Mouse (Mus musculus): Measurements from ENCODE around the gene Hist1h2bq.
"Not testable (repeated sequence)": the region's sequence is repeated elsewhere in the genome, so short reads cannot be mapped to it uniquely, and the experiment has no call there.

The Hist1h2bq gene

DNA sequence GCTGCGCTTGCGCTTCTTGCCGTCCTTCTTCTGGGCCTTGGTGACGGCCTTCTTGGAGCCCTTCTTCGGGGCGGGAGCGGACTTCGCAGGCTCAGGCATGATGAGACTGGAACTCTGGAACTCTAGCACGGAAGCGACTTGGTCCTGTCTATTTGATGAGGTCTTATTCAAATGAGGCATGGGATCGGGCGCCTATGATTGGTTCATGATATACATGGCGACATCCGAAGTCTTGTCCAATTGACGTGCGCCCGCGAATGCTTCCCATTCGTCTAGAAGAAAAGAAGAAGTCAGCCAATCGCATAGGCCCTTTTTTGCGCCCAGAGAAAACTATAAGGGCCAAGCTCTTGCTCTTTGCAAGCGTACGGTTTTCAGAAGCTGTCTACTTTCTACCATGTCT lies at the start of gene Hist1h2bq, which contains the start of gene Hist1h2ao:
Gene Hist1h2bq, minus strand, starts transcription at position 125 of the 400 bp plus-strand sequence.
Gene Hist1h2ao, plus strand, starts transcription at position 393 of the 400 bp plus-strand sequence.
- in situ Hi-C loops (cut with MboI; ENCODE audit: low pct_unique_long_range_greater_than_20kb in 1 of 2, low sequenced_read_pairs in 2 of 2, unreplicated experiment in 1 of 2): not testable (repeated sequence)

DNA sequence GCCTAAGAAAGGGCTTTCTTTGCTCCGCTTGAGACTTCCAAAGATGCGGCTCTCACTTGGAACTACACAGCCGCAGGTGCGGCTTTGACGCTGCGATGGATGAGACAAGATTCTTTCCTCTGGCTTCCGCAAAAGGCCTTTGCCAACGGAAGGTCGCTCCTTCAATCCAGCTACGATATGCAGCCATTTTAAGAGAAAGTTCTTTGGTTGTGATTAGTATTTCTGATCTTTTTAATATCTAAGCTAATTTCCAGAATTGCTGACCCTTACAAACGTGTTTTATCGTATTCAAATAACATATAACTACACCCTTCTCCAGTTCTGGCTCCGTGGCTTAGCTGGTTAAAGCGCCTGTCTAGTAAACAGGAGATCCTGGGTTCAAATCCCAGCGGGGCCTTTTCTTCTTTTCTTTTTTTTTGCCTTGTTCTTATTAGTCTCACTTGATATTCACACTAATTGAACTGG lies 45.7 kb upstream of the Hist1h2bq start:
- in situ Hi-C loops (cut with MboI; ENCODE audit: low pct_unique_long_range_greater_than_20kb in 1 of 2, low sequenced_read_pairs in 2 of 2, unreplicated experiment in 1 of 2): loop anchor here in 1 of 2 experiments (25.0 kb wide), 1 partner anchor 182 kb away; the partner anchor contains the start of genes Hist1h2ag, Hist1h2ah, Hist1h2bj and Hist1h2bk

DNA sequence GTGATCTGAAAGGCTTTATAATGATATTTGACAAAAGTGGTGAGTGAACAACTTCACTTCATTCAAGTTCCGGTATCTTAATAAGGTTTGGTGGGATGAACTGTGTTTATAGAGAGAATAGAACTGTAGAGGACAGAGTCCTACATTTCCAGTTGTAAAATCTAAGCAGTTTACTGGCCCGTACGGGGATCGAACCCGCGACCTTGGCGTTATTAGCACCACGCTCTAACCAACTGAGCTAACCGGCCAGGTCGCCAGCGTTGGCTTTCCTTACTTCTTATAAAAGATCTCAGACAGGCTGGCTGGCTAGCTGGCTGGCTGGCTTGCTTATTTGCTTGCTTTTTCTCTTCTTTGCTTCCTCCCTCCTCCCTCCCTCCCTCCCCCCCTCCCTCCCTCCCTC lies 45.1 kb upstream of the Hist1h2bq start:
- in situ Hi-C loops (cut with MboI; ENCODE audit: low pct_unique_long_range_greater_than_20kb in 1 of 2, low sequenced_read_pairs in 2 of 2, unreplicated experiment in 1 of 2): loop anchor here in 1 of 2 experiments (25.0 kb wide), 1 partner anchor 182 kb away; the partner anchor contains the start of genes Hist1h2ag, Hist1h2ah, Hist1h2bj and Hist1h2bk

DNA sequence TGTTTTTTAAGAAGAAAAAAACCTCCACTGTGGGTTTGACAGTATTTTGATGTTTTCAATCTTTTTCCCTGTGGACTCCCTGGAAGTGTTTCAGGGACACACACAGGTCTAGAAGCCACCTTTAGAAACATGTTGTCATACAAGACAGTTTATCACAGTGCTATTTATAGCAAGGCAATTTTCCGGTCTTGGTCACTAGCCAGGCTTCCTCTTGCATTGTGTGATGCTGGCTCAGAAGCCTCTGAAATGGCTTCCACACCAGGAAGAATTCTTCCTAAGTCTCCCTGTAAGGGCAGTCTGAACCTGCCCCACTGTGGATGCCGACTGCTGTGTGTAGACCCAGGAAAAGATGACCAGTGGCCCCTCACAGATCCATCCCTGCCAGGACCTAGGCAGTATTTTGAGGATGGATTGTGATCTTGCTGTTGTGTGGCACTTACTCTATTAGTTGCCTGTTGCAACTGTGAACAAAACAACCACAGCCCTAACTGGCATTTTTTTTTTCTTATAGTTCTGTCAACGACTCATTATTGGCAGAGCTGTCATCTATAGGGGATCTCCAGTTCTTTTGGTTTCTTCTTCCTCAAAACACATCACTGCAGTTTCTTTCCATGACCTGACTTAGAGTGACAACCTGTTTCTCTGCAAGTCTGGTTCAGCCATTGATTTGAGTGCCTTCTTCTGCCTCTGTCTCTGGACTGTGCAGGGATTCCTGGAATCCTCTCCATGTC lies 42.4 kb upstream of the Hist1h2bq start:
- in situ Hi-C loops (cut with MboI; ENCODE audit: low pct_unique_long_range_greater_than_20kb in 1 of 2, low sequenced_read_pairs in 2 of 2, unreplicated experiment in 1 of 2): loop anchor here in 1 of 2 experiments (25.0 kb wide), 1 partner anchor 185 kb away; the partner anchor contains the start of genes Hist1h2ag, Hist1h2ah, Hist1h2bj and Hist1h2bk

DNA sequence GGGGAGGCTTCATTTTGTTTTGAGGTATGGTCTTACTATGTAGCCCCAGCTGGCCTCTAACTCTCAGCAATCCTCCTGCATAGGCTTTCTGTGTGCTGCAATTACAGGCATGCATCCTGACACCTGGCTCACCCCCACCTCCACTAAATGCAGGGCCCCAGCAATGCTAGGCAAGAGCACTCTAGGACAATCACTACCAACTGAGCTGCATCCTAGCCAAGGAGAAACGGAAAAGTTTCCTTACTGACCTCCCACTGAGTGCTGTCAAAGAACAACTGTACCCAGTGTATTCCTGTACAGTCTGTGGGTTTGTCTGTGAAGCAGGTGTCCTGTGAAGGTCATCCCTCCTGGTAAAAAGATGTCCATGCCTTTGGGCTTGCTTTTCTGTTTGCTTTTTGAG lies 40.7 kb upstream of the Hist1h2bq start:
- in situ Hi-C loops (cut with MboI; ENCODE audit: low pct_unique_long_range_greater_than_20kb in 1 of 2, low sequenced_read_pairs in 2 of 2, unreplicated experiment in 1 of 2): loop anchor here in 1 of 2 experiments (25.0 kb wide), 1 partner anchor 187 kb away; the partner anchor contains the start of genes Hist1h2ag, Hist1h2ah, Hist1h2bj and Hist1h2bk

DNA sequence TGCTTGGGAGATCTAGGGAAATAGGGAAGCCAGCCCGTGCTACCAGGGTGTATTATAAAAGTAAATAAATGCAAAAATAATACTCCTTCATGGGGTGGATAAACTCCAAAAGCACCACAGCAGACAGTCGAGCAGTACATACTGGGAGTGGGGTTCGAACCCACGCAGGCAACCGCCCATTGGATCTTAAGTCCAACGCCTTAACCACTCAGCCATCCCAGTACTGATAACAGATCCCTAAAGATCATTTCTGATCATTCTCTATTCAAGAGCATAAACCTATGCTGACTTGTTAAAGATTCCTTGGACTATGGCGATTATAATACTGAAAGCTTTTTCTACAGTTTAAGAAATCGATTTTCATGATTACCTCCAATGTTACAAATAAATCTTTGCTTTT lies 37.9 kb upstream of the Hist1h2bq start:
- in situ Hi-C loops (cut with MboI; ENCODE audit: low pct_unique_long_range_greater_than_20kb in 1 of 2, low sequenced_read_pairs in 2 of 2, unreplicated experiment in 1 of 2): no loop called here

DNA sequence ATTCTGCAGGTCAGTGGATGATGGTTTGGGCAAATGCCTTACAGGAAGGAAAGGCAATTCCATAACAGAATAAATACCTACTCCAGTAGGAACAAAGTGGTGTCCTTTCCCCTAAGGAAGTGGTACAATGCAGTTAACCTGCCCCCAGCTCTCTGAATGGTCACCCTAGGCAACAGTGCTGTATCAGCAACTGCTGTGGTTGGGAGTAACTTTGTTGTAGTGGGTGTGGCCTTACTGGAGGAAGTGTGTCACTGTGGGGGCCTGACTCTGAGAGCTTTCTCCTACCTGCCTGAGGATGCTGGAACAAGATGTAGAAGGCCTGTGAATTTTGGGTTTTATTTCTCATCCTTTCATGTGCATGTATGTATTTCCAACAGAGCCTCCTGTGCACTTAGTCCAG lies 36.4 kb upstream of the Hist1h2bq start:
- in situ Hi-C loops (cut with MboI; ENCODE audit: low pct_unique_long_range_greater_than_20kb in 1 of 2, low sequenced_read_pairs in 2 of 2, unreplicated experiment in 1 of 2): not testable (repeated sequence)

DNA sequence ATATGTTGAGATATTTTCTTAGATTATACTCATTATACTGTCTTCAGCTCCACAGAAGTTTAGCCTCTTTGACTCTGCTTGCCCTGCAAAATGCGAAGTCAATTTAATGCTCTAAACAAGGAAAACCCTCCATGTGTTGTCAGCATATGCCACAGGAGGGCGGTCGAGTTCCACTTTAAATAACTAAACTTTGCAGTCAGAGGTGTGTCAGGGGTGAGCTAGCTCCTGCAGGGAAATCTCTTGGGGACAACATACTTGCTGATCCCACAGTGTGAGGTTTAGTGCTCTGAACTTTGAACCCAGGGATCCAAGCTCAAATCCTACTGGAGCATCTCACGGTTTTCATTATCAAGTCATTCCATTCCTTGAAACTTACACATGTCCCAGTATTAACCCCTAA lies 30.5 kb upstream of the Hist1h2bq start:
- in situ Hi-C loops (cut with MboI; ENCODE audit: low pct_unique_long_range_greater_than_20kb in 1 of 2, low sequenced_read_pairs in 2 of 2, unreplicated experiment in 1 of 2): not testable (repeated sequence)

DNA sequence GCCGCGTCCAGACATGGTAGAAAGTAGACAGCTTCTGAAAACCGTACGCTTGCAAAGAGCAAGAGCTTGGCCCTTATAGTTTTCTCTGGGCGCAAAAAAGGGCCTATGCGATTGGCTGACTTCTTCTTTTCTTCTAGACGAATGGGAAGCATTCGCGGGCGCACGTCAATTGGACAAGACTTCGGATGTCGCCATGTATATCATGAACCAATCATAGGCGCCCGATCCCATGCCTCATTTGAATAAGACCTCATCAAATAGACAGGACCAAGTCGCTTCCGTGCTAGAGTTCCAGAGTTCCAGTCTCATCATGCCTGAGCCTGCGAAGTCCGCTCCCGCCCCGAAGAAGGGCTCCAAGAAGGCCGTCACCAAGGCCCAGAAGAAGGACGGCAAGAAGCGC lies 23.5 kb upstream of the Hist1h2bq start, which contains the start of the genes Hist1h2ap and Hist1h2br:
Gene Hist1h2ap, minus strand, starts transcription at position 47 of the 400 bp plus-strand sequence.
Gene Hist1h2br, plus strand, starts transcription at position 283 of the 400 bp plus-strand sequence.
- in situ Hi-C loops (cut with MboI; ENCODE audit: low pct_unique_long_range_greater_than_20kb in 1 of 2, low sequenced_read_pairs in 2 of 2, unreplicated experiment in 1 of 2): not testable (repeated sequence)

DNA sequence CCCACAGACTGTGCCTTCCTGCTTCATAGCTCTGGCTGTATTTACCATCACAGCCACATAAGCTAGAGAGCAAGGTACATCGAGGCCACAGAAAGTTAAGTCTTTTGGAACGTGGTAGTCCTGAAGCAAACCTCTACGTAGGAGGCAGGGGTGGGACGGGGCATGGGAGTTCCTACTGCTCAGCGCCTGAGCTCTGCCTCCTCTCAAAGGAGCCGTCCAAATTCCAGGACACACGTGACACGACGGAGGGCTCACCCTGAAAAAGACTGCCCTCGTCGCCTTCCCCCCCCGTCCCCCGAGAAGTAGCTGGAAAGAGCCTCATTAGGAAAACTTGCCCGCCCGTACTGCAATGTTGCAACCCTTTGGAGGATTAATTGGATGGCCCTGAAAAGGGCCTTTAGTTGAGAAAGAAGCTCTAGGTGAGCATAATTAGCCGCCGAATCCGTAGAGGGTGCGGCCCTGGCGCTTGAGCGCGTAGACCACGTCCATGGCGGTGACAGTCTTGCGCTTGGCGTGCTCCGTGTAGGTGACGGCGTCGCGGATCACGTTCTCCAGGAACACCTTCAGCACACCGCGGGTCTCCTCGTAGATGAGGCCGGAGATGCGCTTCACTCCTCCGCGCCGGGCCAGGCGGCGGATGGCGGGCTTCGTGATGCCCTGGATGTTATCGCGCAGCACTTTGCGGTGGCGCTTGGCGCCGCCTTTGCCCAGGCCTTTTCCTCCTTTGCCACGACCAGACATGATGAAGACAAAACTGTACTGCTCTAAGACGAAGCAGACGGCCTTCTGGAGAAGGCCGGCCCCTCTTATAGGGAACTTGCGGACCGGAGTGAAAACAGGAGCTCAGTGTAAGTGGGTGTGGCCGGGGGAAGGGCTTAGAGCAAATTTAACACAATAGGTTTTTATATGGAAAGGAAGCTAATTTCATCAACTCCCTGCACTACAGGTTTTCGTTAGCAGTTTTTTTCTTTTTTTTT lies 21.7 kb upstream of the Hist1h2bq start, which contains the start of gene Hist1h4n:
Gene Hist1h4n, minus strand, starts transcription at position 779 of the 977 bp plus-strand sequence.
- in situ Hi-C loops (cut with MboI; ENCODE audit: low pct_unique_long_range_greater_than_20kb in 1 of 2, low sequenced_read_pairs in 2 of 2, unreplicated experiment in 1 of 2): not testable (repeated sequence)

DNA sequence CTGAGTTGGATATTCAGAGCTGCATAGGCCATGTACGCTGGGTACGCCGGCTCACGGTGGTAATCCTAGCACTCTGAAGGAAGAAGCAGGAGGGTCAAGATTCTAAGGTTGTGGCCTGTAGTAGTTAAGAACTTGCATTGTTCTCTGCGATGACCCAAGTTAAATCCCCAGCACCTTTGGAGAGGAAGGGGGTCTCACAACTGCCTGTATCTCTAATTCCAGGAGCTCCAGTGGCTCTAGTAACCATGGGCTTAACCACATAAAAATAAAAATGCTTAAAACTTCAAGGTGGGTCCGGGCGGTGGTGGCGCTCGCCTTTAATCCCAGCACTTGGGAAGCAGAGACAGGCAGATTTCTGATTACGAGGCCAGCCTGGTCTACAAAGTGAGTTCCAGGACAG lies 20.3 kb upstream of the Hist1h2bq start:
- in situ Hi-C loops (cut with MboI; ENCODE audit: low pct_unique_long_range_greater_than_20kb in 1 of 2, low sequenced_read_pairs in 2 of 2, unreplicated experiment in 1 of 2): no loop called here

DNA sequence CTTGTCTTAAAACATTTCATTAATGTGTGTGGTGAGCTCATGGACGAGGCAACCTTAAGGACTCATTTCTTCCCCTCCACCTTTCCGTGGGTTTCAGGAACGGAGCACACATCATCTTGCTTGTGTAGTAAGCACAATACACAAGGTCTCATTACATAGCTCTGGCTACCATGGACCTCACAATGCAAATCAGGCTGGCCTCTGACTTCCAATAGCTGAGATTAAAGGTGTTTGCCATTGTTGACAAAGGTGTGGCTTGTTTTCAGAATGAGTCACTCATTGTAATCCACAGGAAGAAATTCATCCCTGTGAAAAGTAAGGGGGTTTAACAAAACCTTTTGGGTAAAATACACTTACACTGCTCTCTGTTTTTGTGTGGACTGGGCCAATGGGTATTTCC lies 18.5 kb upstream of the Hist1h2bq start:
- in situ Hi-C loops (cut with MboI; ENCODE audit: low pct_unique_long_range_greater_than_20kb in 1 of 2, low sequenced_read_pairs in 2 of 2, unreplicated experiment in 1 of 2): no loop called here

DNA sequence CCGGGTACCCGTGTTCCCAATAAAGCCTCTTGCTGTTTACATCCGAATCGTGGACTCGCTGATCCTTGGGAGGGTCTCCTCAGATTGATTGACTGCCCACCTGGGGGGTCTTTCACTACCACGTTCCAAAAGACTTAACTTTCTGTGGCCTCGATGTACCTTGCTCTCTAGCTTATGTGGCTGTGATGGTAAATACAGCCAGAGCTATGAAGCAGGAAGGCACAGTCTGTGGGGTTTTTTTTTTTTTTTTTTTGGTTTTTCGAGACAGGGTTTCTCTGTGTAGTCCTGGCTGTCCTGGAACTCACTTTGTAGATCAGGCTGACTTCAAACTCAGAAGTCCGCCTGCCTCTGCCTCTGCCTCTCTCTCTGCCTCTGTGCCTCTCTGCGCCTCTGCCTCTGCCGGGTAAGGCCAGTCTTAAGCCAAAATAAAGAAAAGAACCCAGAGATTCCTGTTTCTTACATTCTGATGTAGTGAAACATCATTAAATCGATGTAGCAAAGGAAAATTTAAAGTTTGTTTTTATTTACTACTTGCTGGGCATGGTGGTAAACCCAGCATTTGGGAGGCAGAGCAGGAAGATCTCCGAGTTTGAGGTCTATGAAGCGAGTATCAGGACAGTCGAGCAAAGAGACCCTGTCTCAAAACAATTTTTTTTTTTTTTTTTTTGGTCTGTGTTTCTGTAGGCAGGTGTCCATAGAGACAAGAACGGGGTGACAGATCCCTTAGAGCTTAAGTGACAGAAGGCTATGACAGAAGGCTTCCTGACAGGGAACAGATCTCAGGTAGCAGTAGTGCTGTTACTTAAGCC lies 10.3 kb upstream of the Hist1h2bq start:
- in situ Hi-C loops (cut with MboI; ENCODE audit: low pct_unique_long_range_greater_than_20kb in 1 of 2, low sequenced_read_pairs in 2 of 2, unreplicated experiment in 1 of 2): not testable (repeated sequence)

DNA sequence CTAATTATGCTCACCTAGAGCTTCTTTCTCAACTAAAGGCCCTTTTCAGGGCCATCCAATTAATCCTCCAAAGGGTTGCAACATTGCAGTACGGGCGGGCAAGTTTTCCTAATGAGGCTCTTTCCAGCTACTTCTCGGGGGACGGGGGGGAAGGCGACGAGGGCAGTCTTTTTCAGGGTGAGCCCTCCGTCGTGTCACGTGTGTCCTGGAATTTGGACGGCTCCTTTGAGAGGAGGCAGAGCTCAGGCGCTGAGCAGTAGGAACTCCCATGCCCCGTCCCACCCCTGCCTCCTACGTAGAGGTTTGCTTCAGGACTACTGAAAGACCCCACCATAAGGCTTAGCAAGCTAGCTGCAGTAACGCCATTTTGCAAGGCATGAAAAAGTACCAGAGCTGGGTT lies 2.1 kb upstream of the Hist1h2bq start:
- in situ Hi-C loops (cut with MboI; ENCODE audit: low pct_unique_long_range_greater_than_20kb in 1 of 2, low sequenced_read_pairs in 2 of 2, unreplicated experiment in 1 of 2): not testable (repeated sequence)

DNA sequence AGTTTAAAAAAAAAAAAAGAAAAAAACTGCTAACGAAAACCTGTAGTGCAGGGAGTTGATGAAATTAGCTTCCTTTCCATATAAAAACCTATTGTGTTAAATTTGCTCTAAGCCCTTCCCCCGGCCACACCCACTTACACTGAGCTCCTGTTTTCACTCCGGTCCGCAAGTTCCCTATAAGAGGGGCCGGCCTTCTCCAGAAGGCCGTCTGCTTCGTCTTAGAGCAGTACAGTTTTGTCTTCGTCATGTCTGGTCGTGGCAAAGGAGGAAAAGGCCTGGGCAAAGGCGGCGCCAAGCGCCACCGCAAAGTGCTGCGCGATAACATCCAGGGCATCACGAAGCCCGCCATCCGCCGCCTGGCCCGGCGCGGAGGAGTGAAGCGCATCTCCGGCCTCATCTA lies 1.5 kb upstream of the Hist1h2bq start, which contains the start of gene Hist1h4m:
Gene Hist1h4m, plus strand, starts transcription at position 208 of the 400 bp plus-strand sequence.
- in situ Hi-C loops (cut with MboI; ENCODE audit: low pct_unique_long_range_greater_than_20kb in 1 of 2, low sequenced_read_pairs in 2 of 2, unreplicated experiment in 1 of 2): not testable (repeated sequence)

DNA sequence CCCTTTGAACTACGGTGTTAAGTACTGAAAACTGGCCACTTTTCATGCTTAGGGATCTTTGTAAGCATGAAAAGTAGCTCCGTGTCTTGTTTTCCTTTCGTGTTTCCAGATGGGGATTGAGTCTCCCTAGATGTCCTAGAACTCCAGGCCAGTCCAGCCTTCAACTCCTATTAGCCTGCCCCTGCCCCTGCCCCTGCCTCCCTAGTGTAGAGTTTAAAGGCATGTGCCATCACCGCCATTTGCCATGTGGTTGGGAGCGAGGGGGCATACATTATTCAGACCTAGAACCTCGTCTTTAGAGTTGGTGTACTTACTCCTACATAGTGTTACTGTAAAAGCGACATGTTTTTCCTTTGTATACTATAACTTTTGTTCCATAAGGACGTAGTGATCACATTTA lies 1.1 kb upstream of the Hist1h2bq start:
- in situ Hi-C loops (cut with MboI; ENCODE audit: low pct_unique_long_range_greater_than_20kb in 1 of 2, low sequenced_read_pairs in 2 of 2, unreplicated experiment in 1 of 2): not testable (repeated sequence)

DNA sequence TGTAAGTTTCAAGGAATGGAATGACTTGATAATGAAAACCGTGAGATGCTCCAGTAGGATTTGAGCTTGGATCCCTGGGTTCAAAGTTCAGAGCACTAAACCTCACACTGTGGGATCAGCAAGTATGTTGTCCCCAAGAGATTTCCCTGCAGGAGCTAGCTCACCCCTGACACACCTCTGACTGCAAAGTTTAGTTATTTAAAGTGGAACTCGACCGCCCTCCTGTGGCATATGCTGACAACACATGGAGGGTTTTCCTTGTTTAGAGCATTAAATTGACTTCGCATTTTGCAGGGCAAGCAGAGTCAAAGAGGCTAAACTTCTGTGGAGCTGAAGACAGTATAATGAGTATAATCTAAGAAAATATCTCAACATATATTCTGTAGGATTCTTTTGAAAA lies 6.9 kb downstream of the Hist1h2bq start:
- in situ Hi-C loops (cut with MboI; ENCODE audit: low pct_unique_long_range_greater_than_20kb in 1 of 2, low sequenced_read_pairs in 2 of 2, unreplicated experiment in 1 of 2): not testable (repeated sequence)

DNA sequence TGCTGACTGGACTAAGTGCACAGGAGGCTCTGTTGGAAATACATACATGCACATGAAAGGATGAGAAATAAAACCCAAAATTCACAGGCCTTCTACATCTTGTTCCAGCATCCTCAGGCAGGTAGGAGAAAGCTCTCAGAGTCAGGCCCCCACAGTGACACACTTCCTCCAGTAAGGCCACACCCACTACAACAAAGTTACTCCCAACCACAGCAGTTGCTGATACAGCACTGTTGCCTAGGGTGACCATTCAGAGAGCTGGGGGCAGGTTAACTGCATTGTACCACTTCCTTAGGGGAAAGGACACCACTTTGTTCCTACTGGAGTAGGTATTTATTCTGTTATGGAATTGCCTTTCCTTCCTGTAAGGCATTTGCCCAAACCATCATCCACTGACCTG lies 12.8 kb downstream of the Hist1h2bq start:
- in situ Hi-C loops (cut with MboI; ENCODE audit: low pct_unique_long_range_greater_than_20kb in 1 of 2, low sequenced_read_pairs in 2 of 2, unreplicated experiment in 1 of 2): not testable (repeated sequence)

Data from mouse embryonic stem cell (cell line).